Mouse (Mus musculus) megakaryocyte, embryonic 14.5 days (primary cell): ENCODE results near the gene Psmb2.

ENCODE experiments used
- FLI1 ChIP-seq: IDR thresholded peaks from 2 replicates; pipeline ENCODE4 v1.6.1; 2012; ENCODE audit warnings: low read length, inconsistent platforms, mixed read lengths
- GATA1 ChIP-seq: IDR thresholded peaks from 3 replicates; pipeline ENCODE4 v1.6.1; 2012; ENCODE audit warnings: mixed read lengths, low read length, inconsistent platforms, borderline replicate concordance

- TF ChIP-seq GATA1 (no peak), FLI1 (peak; percentile 80)
Observed at GRCm38 (mm10) chr4:126753268-126754230, 76.1 kb downstream of the Psmb2 start, which contains the start of the genes Ncdn and AU040320.
